12 mouse cellular contexts compared by ENCODE assay signal in genomic region chr5:7345011-7345389, GRCm38 (mm10). TPM values are rescaled to one million over a fixed set of nuclear protein-coding genes. Genes with fewer than 3 reads are reported as not detected.
A peak's percentile ranks its signal among the peaks of the same experiment; 100 is the strongest.
DNase-seq lines count a peak whose midpoint lies in the region; ATAC-seq and TF ChIP-seq lines count a peak whose summit lies in the region.
"Had no signal": no experiment of that assay in that cellular context is flagged by ENCODE, and none has a peak within 500 bp of the region (broad histone marks: within the 10 kb centered on the region; RNA-seq: fewer than 3 reads in every experiment).

No protein-coding gene starts in this region.

- H3K4me1 ChIP-seq in heart, embryonic 13.5 days = peaks cover 4% of the 10 kb centered on the region; the same call in 1 of the 2 replicates
- H3K4me1 ChIP-seq in liver, postnatal 0 days (ENCODE audit: insufficient read depth) = no peaks in the 10 kb centered on the region; the same call in 1 of the 2 replicates

- no peak for ATAC-seq in heart, embryonic 13.5 days (ENCODE audit: extremely low read depth, insufficient number of reproducible peaks, low FRiP score, low TSS enrichment)
- no peak for ATAC-seq in liver, postnatal 0 days

- 1% methylated on average over 11 of the region's 11 CpGs for WGBS in heart, embryonic 13.5 days
- WGBS in liver, postnatal 0 days (ENCODE audit: insufficient replicate concordance) = 2% methylated on average over 11 of the region's 11 CpGs

- TF ChIP-seq EP300 in liver, postnatal 0 days (IDR thresholded peaks at IDR 0.05; ENCODE audit: low read depth) = no peak

- no peaks in the 10 kb centered on the region for H3K36me3 ChIP-seq in heart, embryonic 13.5 days
- H3K36me3 ChIP-seq in liver, postnatal 0 days (replicated peaks; ENCODE audit: insufficient read depth, low read length) = no peaks in the 10 kb centered on the region

- no peaks in the 10 kb centered on the region for H3K27me3 ChIP-seq in heart, embryonic 13.5 days (replicated peaks)
- peaks cover 11% of the 10 kb centered on the region for H3K27me3 ChIP-seq in liver, postnatal 0 days (ENCODE audit: insufficient read depth, low read length)
- H3K27me3 ChIP-seq: CH12.LX had no signal

- H3K27ac ChIP-seq in heart, embryonic 13.5 days (replicated peaks) = no peak overlapping the region
- H3K27ac ChIP-seq in liver, postnatal 0 days (ENCODE audit: low read depth) = no peak overlapping the region

- peak overlapping the region; percentile 88 for H3K4me2 ChIP-seq in heart, embryonic 13.5 days
- H3K4me2 ChIP-seq in liver, postnatal 0 days (ENCODE audit: low read depth, low read length) = peak overlapping the region; percentile 72

- intact Hi-C loops in heart, postnatal 14 days (cut with DNase I) = loop anchor here (10.0 kb wide), 1 partner anchor 650 kb away; no protein-coding TSS in a partner anchor

- H3K9me3 ChIP-seq in heart, embryonic 13.5 days = no peaks in the 10 kb centered on the region
- H3K9me3 ChIP-seq in liver, postnatal 0 days (ENCODE audit: low read length) = no peaks in the 10 kb centered on the region

- no peak for TF ChIP-seq CTCF in liver, postnatal 0 days (IDR thresholded peaks at IDR 0.05; ENCODE audit: low read depth)

- peak overlapping the region; percentile 79 for H3K9ac ChIP-seq in heart, embryonic 13.5 days
- no peak overlapping the region for H3K9ac ChIP-seq in liver, postnatal 0 days (replicated peaks)

- H3K4me3 ChIP-seq in heart, embryonic 13.5 days = peak overlapping the region; percentile 73
- peak overlapping the region; percentile 41 for H3K4me3 ChIP-seq in liver, postnatal 0 days (ENCODE audit: low read depth, low read length)

- DNase-seq in heart, postnatal 14 days = no peak
- peak; percentile 13 for DNase-seq in MN1 (ENCODE audit: low spot score)
- DNase-seq in forelimb bud, embryonic 11.5 days (ENCODE audit: low read depth, low spot score) = peak; percentile 27
- DNase-seq in liver, postnatal 0 days = no peak
- DNase-seq in right cerebral cortex, adult 2 months (ENCODE audit: low spot score in 2 of 2) = no peak
- DNase-seq in cerebellum, postnatal 10 days = no peak
- DNase-seq in cerebellum, postnatal 25 days = no peak
- DNase-seq: thymus, postnatal 25 days had no signal

RNA-seq across cellular contexts. Expression of gene Zfp804b, which starts 0.4 kb away (rescaled TPM):
- 0.17 and 0.23 TPM in 2 replicates for polyA plus RNA-seq in heart, embryonic 13.5 days (2015; fragmentation: Nextera tagmentation; extraction: Ambion mirVana)
- total RNA-seq in heart, postnatal 14 days (2021) = under 1 TPM; 0.10 to 0.15 TPM
- 0.07 TPM in 1 of 2 replicates, not detected in the other for polyA plus RNA-seq in liver, postnatal 0 days (2015; fragmentation: Nextera tagmentation; extraction: Ambion mirVana)
- total RNA-seq: CH12.LX; common myeloid progenitor, adult 5-6 weeks; megakaryocyte-erythroid progenitor cell, adult 5-6 weeks had no signal

RNA-seq across cellular contexts. Expression of gene Tex47, which starts 41.1 kb away (rescaled TPM):
- 0.09 TPM in 1 of 2 replicates, not detected in the other for polyA plus RNA-seq in heart, embryonic 13.5 days (2015; fragmentation: Nextera tagmentation; extraction: Ambion mirVana)
- total RNA-seq in heart, postnatal 14 days (2021) = not detected
- 0.09 TPM in 1 of 2 replicates, not detected in the other for polyA plus RNA-seq in liver, postnatal 0 days (2015; fragmentation: Nextera tagmentation; extraction: Ambion mirVana)
- total RNA-seq: CH12.LX; common myeloid progenitor, adult 5-6 weeks; megakaryocyte-erythroid progenitor cell, adult 5-6 weeks had no signal

Comparison
In these comparisons a context has a peak if more than half of its experiments do, and no peak if none do; other contexts are left out.
1. DNase-seq: peak in MN1 (single experiment) and forelimb bud, embryonic 11.5 days (single experiment); none in heart, postnatal 14 days (0 of 2), liver, postnatal 0 days (single experiment), right cerebral cortex, adult 2 months (0 of 2), cerebellum, postnatal 10 days (0 of 2) and cerebellum, postnatal 25 days (0 of 2).